Mouse (Mus musculus) layer of hippocampus, adult 9-11 months (tissue): ENCODE data around the gene Igsf3.

ENCODE experiments used
- DNase-seq: peaks from one replicate; pipeline ENCODE4 v3.0.0; 2022

Gene Igsf3

DNA sequence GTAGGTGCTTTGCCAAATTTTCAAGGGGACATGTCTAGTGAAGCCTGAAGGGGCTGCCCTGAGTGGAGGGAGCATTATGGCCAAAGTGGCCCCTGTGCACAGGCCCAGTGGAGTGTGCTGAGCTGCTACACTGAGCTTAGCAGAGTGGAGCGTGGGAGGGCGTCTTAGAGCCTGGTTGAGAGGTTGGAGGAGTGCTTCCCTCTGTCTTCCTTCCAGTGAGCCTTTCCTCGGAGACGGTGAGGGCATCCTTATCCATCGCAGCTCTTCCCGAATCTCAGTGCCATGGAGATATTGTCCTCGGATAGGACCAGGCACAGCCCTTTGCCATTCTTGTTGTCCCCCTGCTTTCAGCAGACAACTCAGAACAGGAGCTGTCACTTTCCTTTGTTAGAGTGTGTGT is 84.2 kb downstream of the Igsf3 start:
- no peak for DNase-seq

DNA sequence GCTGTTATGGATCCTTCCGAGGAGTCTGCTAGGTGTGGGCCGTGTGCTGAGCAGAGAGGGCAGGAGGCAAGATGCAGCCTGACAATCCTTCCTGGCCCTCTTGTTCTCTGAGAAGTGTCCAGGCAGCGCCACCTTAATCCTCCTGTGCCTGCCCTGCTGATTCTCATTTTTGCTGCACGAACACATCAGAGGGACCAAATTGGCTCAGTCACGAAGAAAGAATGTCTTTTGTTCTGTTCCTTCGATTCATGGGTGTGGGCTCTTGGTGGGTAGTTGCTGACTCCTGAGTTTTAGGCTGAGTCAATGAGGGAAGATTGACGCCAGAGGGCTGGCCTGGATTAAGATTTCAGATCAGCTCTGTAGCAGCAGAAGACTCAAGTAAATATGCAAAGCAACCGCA is 84.9 kb downstream of the Igsf3 start:
- no peak for DNase-seq

DNA sequence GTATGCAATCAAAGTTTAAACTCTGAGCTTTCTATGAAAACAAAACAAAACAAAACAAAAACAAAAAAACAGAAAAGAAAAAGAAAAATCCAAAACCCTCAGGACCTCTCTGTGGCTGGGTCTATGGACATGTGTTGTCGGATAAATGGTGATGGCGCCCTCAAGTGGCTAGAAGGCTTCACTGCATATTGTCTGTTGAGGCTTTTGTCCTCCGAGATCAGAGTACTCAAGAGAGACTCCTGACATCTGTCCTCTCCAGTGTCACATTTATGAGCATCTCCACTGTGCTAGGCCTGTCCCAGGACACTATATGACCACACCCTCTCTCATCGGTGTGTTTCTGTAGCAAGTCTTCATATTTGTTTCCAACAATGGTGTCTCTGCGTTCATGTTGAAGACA is 85.4 kb downstream of the Igsf3 start:
- DNase-seq: peak; percentile 70

DNA sequence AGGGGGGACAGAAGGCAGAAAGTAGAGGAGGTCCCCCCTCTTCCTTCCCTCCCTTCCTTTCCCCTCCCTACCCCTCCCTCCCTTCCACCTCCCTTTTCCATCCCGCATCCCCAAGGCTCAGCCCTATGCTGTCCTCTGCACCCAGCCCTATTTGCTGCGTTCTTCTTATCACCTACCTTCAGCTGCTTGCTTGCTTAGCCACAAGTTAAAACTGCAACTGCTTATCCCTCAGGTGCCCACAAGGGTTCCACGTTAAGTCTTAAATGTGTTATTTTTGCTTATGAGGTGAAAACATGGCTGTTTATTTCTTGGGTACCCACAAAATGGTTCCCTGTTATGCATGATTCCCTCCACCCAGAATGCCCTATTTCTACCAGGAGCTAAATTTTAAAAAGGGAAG is 86.6 kb downstream of the Igsf3 start:
- DNase-seq: no peak

DNA sequence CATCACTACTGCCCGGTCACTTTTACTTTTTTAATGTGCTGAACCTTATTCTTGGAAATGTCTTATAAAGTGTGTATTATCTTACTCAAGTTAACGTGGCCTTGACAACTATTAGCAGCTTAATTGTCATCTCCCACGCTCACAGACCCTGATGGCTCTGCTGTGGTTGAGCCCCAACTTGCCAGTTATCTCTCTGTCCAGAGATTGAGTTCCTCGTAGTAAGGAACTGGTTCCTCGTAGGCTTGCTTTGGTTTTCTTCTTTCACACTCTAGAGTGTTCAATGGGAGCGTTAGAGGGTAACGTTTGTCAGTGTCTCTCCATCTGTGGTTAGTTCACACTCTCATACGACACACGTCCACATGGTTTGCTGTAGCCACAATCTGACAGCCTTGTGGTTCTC is 92.8 kb downstream of the Igsf3 start:
- DNase-seq: no peak

DNA sequence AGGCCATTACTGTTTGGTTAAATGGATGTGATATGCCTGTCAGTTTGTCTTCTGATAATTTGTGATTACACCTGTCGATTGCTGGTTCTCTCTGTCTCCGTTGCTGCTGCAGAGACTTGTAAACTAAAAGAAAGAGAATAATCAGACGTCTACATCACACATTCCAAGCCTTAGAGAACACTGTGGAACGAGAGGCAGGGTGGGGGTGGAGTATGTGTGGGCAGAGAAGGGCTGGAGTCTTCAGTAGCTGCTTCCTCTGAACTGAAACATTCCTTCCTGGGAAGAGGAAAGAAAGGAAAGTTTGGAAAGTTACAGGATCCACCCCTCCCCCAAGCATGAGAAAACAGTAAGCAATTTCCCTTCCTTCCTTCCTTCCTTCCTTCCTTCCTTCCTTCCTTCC is 95.0 kb downstream of the Igsf3 start:
- no peak for DNase-seq

DNA sequence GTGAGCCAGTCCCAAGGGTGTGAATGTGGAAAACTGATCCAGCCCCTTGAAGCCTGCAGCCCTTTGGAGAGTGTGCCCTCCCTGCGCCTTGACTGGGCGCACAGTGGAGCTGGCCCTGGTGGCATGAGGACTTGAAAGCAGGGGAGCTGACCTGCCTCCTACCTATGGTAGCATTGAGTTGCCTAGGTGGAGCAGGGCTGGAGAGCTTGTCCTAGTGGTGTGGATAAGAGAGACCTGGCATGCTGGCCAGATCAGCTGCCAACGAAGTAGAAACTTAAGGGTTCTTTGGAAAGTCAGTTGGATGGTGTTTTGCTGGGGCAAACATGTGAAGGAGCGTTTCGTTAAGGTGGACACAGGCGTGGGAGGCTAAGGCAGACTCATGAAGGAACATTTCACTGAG is 105.1 kb downstream of the Igsf3 start:
- DNase-seq: no peak

DNA sequence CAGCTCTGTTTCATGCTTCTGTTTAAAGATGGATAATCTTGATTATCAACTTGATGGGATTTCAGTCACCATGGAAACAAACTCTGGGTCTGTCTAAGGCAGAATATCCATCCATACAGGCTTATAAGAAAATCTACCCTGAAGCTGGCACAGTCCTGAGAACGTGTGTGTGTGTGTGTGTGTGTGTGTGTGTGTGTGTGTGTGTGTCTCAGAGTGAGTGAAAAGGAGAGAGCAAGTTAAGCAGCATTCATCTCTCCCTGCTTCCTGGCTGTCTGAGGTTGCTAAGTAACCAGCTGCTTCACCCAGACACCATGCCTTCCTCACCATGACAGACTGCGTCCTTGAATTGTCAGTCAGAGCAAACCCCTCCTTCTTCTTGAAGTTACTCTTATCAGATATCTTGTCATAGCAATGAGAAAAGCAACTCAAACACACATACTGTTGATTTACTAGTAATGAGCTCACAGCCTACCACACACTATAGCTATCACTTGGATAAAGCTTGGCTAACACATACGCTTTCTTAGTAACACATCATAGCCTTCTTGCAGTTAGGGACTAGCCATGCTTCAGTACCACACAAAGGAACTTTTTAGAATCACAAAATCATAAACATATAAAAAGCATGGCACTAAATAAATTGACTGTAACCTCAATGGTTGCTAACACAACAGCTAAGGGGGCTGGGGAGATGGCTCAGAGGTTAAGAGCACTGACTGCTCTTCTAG is 106.5 kb downstream of the Igsf3 start:
- DNase-seq: no peak

DNA sequence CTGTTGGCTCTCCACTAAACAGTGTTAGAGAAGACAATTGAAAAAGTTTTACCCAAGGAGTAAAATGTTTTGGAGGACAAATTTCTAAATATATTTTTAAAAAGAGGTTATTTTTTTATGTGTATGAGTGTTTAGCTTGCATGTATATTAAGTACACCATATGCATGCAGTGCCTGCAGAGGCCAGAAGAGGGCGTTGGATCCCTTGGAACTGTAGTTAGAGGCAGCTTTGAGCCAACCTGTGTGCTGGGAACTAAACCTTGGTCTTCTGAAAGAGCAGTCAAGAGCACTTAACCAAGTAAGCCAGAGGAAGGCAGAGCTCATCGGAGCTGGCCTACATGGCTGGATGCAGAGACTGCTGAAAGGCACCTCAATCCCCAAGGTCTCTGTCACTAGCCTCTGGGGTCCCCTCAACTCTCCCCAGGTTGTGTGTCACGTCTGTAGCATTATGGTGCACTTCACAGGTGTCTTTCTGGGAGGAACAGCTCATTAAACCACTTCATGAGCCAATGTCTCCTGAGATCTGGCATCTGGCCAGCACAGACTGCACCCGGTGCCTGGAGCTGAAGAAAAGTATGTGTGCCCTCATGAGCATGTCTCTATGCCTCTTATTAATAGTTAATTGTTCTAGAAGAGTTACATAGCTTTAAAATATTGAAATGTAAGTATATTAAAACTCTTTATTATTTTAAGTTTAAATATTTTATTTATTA is 109.3 kb downstream of the Igsf3 start:
- DNase-seq: no peak

DNA sequence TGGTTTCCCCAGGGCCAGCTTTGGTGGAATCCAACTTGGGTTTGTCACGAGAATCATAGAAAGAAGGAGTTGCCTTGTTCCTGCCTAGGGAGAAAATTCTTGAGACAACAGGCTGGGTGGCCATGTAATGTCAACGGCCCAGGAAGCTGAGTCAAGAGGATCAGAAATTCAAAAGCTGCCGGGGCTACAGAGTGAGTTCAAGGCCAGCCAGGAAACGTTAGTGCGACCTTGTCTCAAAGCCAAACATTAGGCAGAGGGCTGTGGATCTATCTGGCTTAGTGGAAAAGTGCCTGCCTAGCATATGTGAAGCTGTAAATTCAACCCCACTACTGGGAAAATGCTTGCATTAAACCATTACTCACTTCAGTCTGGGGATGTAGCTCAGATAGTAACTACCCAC is 110.6 kb downstream of the Igsf3 start:
- no peak for DNase-seq

DNA sequence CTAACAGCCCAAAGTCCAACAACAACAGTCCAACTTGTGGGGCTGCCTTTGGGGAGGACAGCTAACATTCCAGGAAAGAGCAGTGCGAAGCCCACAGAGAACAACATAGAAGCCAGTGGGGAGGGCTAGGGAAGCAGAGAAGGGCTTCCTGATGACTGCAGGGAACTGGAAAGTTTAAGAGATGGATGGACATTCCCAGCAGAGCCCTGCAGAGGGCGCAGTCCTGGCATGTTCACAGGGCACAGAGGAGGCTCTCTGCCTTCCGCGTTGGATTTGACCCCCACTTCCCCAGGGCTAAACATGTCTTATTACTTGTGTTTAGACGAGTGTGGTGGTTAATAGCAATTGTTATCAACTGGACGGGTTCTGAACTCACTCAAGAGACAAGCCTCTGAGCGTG is 111.3 kb downstream of the Igsf3 start:
- DNase-seq: no peak

DNA sequence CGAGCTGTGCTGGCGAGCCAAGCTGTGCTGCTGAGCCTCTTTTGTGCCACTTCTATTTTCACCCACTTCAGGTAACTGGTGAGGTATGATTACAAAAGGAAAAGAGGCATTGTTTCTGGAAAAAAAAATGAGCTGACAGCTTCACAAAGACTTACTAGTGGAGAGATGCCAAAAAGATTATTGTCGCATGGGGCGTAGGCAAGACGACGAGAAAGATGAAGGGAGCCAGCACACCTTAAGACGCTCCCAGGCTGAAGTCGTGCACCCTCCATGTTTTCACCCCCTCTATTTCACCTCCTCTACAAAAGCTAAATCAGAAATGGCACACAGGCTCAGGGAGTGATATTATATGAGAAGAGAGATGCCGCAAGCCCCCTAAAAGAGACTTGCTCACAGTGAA is 113.6 kb downstream of the Igsf3 start:
- DNase-seq: no peak

DNA sequence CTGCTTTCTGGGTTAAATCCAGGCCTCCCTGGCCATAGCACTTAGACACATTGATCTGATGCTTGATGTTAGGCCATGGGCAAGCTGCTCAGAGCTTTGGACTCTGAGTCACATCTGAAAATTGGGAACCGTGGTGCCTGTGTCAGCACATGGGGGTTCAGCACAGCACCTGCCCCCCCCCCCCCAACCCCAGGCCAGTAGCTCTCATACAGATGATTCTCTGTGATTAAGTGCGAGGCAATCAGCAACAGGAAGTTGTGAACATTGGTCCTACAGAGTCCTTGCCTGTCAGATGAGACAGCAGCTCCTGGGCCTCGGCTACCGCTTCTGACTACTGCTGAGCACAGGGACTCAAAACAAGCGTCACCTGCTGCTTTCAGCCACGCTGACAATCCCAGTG is 116.0 kb downstream of the Igsf3 start:
- no peak for DNase-seq

DNA sequence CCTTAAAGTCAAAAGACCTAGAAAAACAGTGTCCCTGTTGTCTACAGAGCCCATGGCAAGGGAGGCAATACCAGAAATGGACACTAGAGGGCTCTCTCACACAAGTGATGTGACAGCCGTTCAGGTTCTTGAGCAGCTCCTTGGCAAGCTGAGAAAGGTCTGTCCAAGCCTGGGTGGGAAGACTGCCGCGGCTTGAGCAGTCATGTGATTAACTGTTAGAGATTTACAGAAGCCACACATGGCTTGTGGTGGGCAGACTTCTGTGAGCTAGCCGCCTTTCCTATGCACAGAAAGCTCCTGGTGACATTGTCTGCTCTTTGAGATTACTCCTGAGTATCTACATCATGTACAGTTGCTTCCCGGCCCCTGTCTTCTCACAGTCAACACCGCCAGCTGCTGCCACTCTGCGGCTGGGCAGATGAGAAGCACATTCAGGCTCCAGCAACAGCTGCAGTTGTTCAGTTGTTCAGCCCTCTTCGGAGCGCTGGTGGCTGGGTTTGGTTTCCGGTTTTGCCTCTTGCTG is 117.1 kb downstream of the Igsf3 start:
- peak; percentile 84 for DNase-seq

DNA sequence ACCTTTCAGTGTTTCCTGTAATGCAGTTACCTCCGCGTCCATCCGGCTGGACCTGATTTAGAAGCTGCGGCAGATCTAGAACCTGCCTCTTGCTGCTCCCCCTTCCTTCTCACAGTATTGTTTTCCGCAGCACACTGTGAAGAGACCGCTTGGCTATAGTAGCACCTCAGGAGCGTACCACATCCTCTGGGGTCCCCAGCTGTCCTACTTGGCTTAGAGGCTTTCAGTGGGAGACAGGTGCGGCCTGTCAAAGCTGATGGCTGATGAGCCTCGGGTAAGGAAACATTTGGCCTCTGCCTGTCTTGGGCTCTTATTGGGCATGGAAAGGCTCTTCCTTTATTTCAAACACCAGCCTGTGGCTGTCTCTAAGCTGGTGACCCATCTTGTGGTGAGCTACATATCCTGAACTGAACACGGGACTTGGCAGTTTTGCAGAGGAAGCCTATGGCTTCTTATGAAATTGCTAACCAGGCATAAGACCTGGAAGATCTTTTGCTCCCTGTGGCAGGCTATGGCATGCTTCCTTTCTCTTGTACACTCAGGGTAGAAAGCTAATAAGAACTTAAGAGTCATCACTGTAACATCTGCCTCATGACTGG is 120.6 kb downstream of the Igsf3 start:
- no peak for DNase-seq

DNA sequence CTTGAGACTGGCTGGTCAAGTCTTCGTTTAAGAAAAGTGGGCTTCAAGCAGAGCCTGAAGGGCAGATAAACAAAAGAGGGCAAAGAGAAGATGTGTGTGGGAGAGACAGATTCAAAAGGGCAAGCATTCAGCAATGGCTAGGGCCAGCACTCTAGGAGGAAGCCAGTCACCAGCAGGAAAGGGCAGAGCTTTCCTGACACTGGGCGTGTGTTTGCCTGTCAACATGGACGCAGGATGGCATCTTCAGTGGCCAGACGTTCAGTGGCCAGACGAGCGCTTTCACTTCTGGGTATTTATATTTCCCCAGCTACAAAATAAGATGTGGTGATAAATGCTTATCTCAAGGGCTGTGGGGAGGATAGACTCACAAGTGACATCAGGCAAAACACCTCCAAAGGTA is 123.0 kb downstream of the Igsf3 start:
- no peak for DNase-seq

DNA sequence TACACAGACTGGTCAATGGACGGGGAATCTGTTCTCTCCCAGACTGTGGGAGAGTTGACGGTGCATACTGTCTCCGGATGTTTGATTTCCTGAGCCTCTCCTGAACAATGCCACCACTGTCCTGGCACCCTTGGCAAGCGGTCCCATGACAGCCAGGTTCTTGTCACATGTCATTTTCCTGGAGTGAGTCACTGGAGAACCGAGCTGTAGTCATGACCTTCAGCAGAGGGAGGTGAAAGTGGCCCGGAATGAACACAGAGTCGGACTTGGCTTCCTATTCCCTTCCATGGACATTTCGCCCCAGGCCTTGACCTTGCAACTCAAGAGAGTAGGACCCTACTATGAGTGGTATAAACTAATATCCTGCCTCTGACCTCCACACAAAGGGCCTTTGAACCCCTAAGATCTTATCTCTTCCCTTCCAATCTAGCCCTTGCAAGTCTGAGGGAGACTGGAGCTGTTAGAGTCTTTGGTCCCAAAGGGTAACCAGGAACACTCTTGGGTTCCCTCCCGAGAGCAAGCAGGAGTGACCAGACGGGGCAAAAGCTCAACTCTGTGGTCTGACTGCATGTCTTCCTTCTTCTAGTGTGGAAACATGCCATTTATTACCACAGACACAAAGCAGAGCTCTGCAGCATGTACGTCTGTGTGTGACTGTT is 123.6 kb downstream of the Igsf3 start:
- DNase-seq: no peak

DNA sequence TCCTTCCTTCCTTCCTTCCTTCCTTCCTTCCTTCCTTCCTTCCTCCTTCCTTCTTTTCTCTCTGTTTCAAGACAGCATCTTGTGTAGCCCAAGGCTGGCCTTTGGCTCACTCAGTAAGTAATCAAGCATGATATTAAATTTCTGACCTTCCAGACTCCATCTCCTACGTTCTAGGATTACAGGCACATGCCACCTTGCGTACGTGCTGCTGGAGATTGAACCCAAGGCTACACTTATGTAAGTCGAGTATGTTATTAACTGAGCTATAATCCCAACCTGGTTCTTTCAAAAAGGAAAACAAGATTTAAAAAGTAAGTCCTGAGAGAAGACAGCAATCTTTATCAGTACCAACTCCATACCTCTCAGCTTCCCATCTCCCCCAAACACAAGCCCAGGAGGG is 124.7 kb downstream of the Igsf3 start:
- no peak for DNase-seq

DNA sequence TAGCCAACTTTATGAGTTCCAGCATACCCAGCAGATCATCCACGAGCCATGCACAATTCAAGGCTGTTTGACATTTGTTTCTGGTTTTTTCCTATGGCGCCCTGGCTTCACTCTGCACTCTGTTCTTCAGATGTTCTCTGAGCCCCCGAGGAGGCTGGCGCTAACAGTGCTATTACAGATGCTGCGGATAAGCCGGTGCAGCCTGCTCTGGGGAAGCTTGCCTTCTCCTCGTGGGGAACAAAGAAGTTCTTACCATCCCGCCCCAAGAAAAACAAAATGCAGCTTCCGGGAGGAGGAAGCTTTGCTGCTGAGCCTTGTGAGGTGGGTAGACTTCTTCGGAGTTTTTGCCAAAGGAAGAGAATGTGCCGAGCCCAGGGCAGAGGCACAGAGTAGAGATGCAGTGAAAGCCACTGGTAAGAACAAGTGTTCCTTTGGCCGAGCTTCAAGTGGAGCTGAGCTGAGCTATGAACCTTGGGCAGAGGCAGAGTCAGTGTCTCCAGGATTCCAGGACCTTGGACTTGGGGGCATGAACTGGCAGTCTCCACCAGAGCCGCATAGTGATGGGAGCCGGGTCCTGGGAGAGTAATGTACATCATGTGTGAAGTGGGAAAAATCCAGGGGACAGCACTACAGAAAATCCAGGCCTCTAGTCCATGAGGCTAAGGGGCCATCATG is 125.3 kb downstream of the Igsf3 start:
- no peak for DNase-seq

DNA sequence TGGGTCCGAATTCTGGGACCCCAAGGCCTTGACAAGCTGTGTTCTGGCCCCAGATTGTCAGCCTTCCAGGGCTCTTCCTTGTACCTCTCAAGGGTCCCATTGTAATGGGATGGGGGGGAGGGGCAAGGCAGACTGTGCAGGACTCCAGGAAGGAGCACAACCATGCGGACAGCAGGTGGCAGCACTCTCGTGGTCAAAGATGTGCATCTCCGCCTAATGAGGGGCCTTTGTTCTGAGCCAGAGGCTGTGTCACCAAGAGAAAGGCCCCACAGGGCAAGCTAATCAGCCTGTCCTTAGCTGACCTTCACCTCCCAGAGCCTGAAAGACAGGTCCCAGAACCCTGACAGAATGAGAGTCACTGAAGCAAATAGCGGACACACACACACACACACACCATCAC is 129.3 kb downstream of the Igsf3 start:
- peak; percentile 87 for DNase-seq

DNA sequence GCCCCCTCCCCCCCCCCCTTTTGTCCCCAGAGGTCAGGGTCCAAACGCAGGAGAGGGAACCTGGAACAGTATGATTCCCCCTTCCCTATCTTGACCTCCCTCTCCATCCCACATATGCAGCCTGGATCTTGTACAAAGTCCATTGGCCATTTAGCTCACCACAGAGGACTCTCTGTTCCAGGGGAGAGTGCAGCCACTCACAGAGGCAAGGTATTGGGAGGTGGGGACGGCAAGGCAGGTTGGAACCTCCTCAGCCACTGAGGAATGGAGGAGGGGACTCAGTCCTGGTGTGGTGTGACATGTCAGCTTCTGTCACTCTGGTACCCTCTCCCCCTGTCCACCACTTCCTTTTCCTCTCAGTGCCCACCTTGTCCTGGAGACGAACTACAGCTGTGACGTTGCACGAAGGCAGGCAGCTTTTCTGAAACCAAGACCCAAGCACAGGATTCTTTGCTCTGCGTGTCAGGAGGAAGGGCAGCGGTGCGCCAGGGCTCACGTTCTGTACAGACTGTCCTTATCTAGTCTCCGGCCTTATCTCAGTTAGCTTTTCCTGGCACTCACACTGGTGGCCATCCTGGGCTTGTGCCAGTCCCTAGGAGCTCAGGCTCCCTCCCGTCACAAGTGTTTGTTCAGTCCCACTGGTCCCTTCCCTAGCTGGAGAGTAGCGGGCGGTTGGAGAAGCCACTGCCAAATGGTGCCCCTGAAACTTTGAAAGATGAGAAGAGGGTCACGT is 130.3 kb downstream of the Igsf3 start:
- no peak for DNase-seq

DNA sequence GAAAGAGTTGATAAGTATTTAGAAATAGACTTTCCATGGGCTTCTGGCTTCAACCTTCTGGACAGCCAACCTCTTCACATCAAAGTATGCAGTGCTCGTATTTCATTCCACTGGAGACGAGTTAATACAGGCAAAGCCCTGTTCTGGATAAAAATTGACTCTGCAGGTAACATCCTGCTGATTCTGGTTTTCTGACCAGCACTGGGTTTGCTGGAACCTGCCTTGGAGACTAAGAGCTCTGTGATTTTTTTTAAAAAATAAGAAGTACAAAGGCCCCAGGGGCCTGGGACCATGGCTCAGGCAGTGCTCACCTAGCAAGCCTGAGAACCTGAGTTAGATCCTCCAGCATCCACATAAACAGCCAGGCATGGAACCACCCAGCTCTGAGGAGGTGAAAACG is 130.9 kb downstream of the Igsf3 start:
- DNase-seq: no peak
